Mouse (Mus musculus): ENCODE results near the gene Gm29427.

DNA sequence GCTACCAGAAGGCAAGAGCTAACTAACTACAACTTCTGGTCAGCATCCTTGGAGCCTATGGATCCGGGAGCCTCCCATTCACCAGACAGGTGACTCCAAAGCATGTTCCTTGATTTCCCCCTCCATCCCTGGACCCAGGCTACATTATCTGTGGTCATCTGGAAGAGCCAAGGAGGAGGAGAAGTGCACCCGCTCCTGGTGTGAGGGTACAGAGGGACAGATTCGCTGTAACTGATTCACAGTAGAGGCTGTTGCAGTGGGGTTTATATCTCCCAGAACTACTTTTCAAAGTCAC is 566 bp upstream of the Gm29427 start:
- TF ChIP-seq CTCF (IDR thresholded peaks at IDR 0.05; ENCODE audit: control insufficient read depth, insufficient read depth, low read length): no peak
- TF ChIP-seq POLR2A (IDR thresholded peaks at IDR 0.05; ENCODE audit: borderline replicate concordance, control insufficient read depth, low read depth, low read length): no peak

All from bone marrow, adult 2 months (tissue).